Mouse (Mus musculus) liver, adult 2 months (tissue): ENCODE data around the gene Vhl. TPM values are rescaled to one million over a fixed set of nuclear protein-coding genes. Genes with fewer than 3 reads are reported as not detected.

Experiments used
- DNase-seq: peaks from one replicate; pipeline ENCODE4 v3.0.0-alpha.2; 2011; ENCODE audit warnings: low read depth, low spot score; ENCODE audit errors: extremely low read depth
- H3K27ac ChIP-seq: fragments of 200-500 bp; replicated peaks from 2 replicates; pipeline ENCODE4 v1.5.1; 2012; ENCODE audit warnings: low read depth, mild to moderate bottlenecking, control low read depth, inconsistent platforms, low read length; ENCODE audit not compliant: insufficient read depth
- H3K27me3 ChIP-seq: fragments of 200-500 bp; 2 replicates; pipeline ENCODE4 v1.6.1; 2012; ENCODE audit warnings: mild to moderate bottlenecking, moderate library complexity, low read length, inconsistent platforms; ENCODE audit not compliant: control insufficient read depth, insufficient read depth
- H3K36me3 ChIP-seq: fragments of 200-500 bp; 2 replicates; pipeline ENCODE4 v1.6.1; 2012; ENCODE audit warnings: low read length, inconsistent platforms; ENCODE audit not compliant: control insufficient read depth, insufficient read depth
- H3K4me1 ChIP-seq: fragments of 200-500 bp; 2 replicates; pipeline ENCODE4 v1.6.1; 2011; ENCODE audit warnings: low read length; ENCODE audit not compliant: control insufficient read depth, insufficient read depth
- H3K4me3 ChIP-seq: fragments of 200-500 bp; 2 replicates; pipeline ENCODE4 v1.5.1; 2011; ENCODE audit warnings: low read depth, mild to moderate bottlenecking, control low read depth, low read length, moderate library complexity; ENCODE audit not compliant: insufficient read depth
- H3K79me2 ChIP-seq: fragments of 200-500 bp; 2 replicates; pipeline ENCODE4 v1.6.1; 2012; ENCODE audit warnings: inconsistent platforms, mild to moderate bottlenecking, low read length, moderate library complexity; ENCODE audit not compliant: control insufficient read depth, insufficient read depth
- H3K9ac ChIP-seq: fragments of 200-500 bp; 2 replicates; pipeline ENCODE4 v1.6.1; 2012; ENCODE audit warnings: low read depth, mild to moderate bottlenecking, control low read depth, inconsistent platforms, low read length
- CTCF ChIP-seq: fragments of 200-500 bp; IDR thresholded peaks from 2 replicates; pipeline ENCODE4 v1.5.1; 2011; ENCODE audit warnings: low read depth, low read length, control low read depth
- POLR2A ChIP-seq: fragments of 200-500 bp; IDR thresholded peaks from 2 replicates; pipeline ENCODE4 v1.6.1; 2011; ENCODE audit warnings: low read length, control low read depth; ENCODE audit not compliant: insufficient read depth; ENCODE audit errors: extremely low read depth
- WGBS: fragments of 180-500 bp; shearing (Covaris S2); methylation state at CpG from one replicate; pipeline ENCODE4 v1.1.7; 2018; 5-methylcytosine and 5-hydroxymethylcytosine counted together
- polyA plus RNA-seq: library from polyadenylated mRNA; depleted of rRNA; stranded (reverse); fragments of >200 nt; gene quantifications from 2 replicates; pipeline ENCODE4 v1.2.3, GENCODE M21; 2012; rRNA removed
- total RNA-seq: library from RNA; depleted of rRNA; stranded (reverse); fragments of >200 nt; gene quantifications from 2 replicates; pipeline ENCODE4 v1.2.3, GENCODE M21; 2014; rRNA removed

The Vhl gene
- total and polyA plus RNA-seq, 2 experiments, result 7.2 to 12.1 TPM

- Histone ChIP-seq H3K27ac (0 out of 2 replicates have a peak overlapping the region, but pooled peaks have one; percentile 9), H3K4me1 (peaks cover 11% of the 10 kb centered on the region; the same call in 1 of the 2 replicates), H3K36me3 (peaks cover 13% of the 10 kb centered on the region; the same call in 1 of the 2 replicates), H3K9ac (no peak overlapping the region), H3K27me3 (no peaks in the 10 kb centered on the region), H3K4me3 (no peak overlapping the region), H3K79me2 (no peaks in the 10 kb centered on the region)
- 41% methylated on average over 9 of the region's 9 CpGs for WGBS
- peak; percentile 75 for DNase-seq
- TF ChIP-seq CTCF (no peak), POLR2A (no peak)
Observed at GRCm38 (mm10) chr6:113679993-113680566, 56.3 kb downstream of the Vhl start.

Other genes starting within 250 kb of the Vhl start
- gene Tada3, start 246.1 kb upstream of the Vhl start, total RNA-seq, result 5.2 and 6.6 TPM in 2 replicates
- gene Tada3, start 246.1 kb upstream of the Vhl start, polyA plus RNA-seq, result 8.4 and 10.4 TPM in 2 replicates
- gene Arpc4, start 245.8 kb upstream of the Vhl start, total RNA-seq, result 36.0 and 41.8 TPM in 2 replicates
- gene Arpc4, start 245.8 kb upstream of the Vhl start, polyA plus RNA-seq, result 31.5 and 36.4 TPM in 2 replicates
- 0.65 and 1.5 TPM in 2 replicates for gene Ttll3, start 234.7 kb upstream of the Vhl start, total RNA-seq
- 1.7 TPM in 2 replicates for gene Ttll3, start 234.7 kb upstream of the Vhl start, polyA plus RNA-seq
- 14.2 and 17.2 TPM in 2 replicates for gene Rpusd3, start 204.6 kb upstream of the Vhl start, total RNA-seq
- 106 and 118 TPM in 2 replicates for gene Rpusd3, start 204.6 kb upstream of the Vhl start, polyA plus RNA-seq
- gene Cidec, start 188.2 kb upstream of the Vhl start, total RNA-seq, result 0.92 and 1.5 TPM in 2 replicates
- 1.1 and 1.5 TPM in 2 replicates for gene Cidec, start 188.2 kb upstream of the Vhl start, polyA plus RNA-seq
- gene Jagn1, start 181.4 kb upstream of the Vhl start, total RNA-seq, result 20.2 and 26.6 TPM in 2 replicates
- gene Jagn1, start 181.4 kb upstream of the Vhl start, polyA plus RNA-seq, result 59.1 and 61.5 TPM in 2 replicates
- 0.46 TPM in 1 of 2 replicates, not detected in the other for gene Il17re, start 165.5 kb upstream of the Vhl start, total RNA-seq
- gene Il17re, start 165.5 kb upstream of the Vhl start, polyA plus RNA-seq, result 0.26 TPM in 2 replicates
- gene Il17rc, start 152.5 kb upstream of the Vhl start, total RNA-seq, result 27.8 and 32.6 TPM in 2 replicates
- 79.2 and 87.5 TPM in 2 replicates for gene Il17rc, start 152.5 kb upstream of the Vhl start, polyA plus RNA-seq
- gene Creld1, start 140.7 kb upstream of the Vhl start, total RNA-seq, result 12.3 and 15.9 TPM in 2 replicates
- gene Creld1, start 140.7 kb upstream of the Vhl start, polyA plus RNA-seq, result 24.4 and 28.7 TPM in 2 replicates
- under 0.01 TPM in 1 of 2 replicates, not detected in the other for gene Prrt3, start 122.0 kb upstream of the Vhl start, total RNA-seq
- gene Prrt3, start 122.0 kb upstream of the Vhl start, polyA plus RNA-seq, result not detected in 2 replicates
- 53.5 and 56.0 TPM in 2 replicates for gene Emc3, start 92.3 kb upstream of the Vhl start, total RNA-seq
- 31.9 and 35.5 TPM in 2 replicates for gene Emc3, start 92.3 kb upstream of the Vhl start, polyA plus RNA-seq
- gene Fancd2, start 92.3 kb upstream of the Vhl start, total RNA-seq, result 0.18 and 0.67 TPM in 2 replicates
- gene Fancd2, start 92.3 kb upstream of the Vhl start, polyA plus RNA-seq, result 0.22 TPM in 1 of 2 replicates, not detected in the other
- gene Fancd2os, start 23.2 kb upstream of the Vhl start, total RNA-seq, result not detected in 2 replicates
- not detected in 2 replicates for gene Fancd2os, start 23.2 kb upstream of the Vhl start, polyA plus RNA-seq
- gene Brk1, start 19.2 kb upstream of the Vhl start, total RNA-seq, result 70.3 and 76.0 TPM in 2 replicates
- 75.9 and 80.3 TPM in 2 replicates for gene Brk1, start 19.2 kb upstream of the Vhl start, polyA plus RNA-seq
- 18.2 and 20.7 TPM in 2 replicates for gene Irak2, start 14.5 kb downstream of the Vhl start, total RNA-seq
- 30.8 and 36.1 TPM in 2 replicates for gene Irak2, start 14.5 kb downstream of the Vhl start, polyA plus RNA-seq
- gene Tatdn2, start 73.1 kb downstream of the Vhl start, total RNA-seq, result 15.0 and 19.9 TPM in 2 replicates
- gene Tatdn2, start 73.1 kb downstream of the Vhl start, polyA plus RNA-seq, result 15.6 and 16.7 TPM in 2 replicates
- not detected in 2 replicates for gene Ghrl, start 95.9 kb downstream of the Vhl start, total RNA-seq
- not detected in 2 replicates for gene Ghrl, start 95.9 kb downstream of the Vhl start, polyA plus RNA-seq
- gene Sec13, start 116.8 kb downstream of the Vhl start, total RNA-seq, result 98.7 and 108 TPM in 2 replicates
- gene Sec13, start 116.8 kb downstream of the Vhl start, polyA plus RNA-seq, result 86.2 and 88.2 TPM in 2 replicates